Mouse (Mus musculus): ENCODE data around the gene Klhl5. TPM values are rescaled to one million over a fixed set of nuclear protein-coding genes. Genes with fewer than 3 reads are reported as not detected.

Gene Klhl5
- polyA plus RNA-seq (2015; fragmentation: Nextera tagmentation; extraction: Ambion mirVana) = 55.7 and 59.5 TPM in 2 replicates

DNA sequence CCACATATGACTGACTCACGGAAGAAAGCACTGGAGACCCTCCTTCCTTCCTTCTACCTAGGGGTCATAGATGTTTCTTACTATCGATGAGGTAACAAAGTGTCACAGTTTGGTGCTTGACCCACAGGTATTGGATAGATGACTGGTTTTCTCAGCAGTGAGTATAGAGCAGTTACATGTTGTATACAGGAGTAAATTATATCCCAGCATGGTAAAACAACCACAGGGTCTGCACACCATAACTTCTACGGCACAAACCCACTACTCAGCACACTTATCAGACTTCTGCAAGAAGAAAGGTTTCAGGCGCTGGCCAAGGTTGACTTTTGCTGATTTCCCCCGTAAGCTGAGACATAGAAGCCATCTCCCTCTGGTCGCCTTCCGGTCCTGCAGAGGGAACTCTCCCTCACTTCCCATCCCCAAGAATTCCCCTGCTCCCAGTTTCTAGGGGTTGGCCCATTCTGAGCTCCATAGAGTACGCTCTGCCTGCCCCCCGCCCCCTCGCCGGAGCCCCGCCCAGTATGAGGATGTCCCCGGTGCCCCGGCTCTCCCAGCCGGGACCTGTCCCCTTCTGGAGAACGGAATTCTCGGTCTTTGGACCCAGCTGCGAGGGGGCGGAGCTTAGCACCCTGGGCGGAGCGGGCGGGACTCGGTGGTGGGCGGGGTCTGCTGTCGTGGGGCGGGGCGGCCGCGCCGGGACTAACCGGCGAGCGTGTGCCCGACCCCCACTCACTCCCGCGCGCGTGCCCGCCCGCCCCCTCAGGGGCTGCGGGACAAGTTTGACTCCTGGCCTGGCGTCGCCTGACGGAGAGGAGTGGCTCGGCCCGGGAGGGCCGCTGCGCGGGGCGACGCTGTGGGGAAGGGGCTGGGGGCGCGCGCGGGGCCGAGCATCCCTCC, at the start of gene Klhl5:
TSS of gene Klhl5 (plus strand) at position 664 of the 897 bp plus-strand sequence.

DNA sequence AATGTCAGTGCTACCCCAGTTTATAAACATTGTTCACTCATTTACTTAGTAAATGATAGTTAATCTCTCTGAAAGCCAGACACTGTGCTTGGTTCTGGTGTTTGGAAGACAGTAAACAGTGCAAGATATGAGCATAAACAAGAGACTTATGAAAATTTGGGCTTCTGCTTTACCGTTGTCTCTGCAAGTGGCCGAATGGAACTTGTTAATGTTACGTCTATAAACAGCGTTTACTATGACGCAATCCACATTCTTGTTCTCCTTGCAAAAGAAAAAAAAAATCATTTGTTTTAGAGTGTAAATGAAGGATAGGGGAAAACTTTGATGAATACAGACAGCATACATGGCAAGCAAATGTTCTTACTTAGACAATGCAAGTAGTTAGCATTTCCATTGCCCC, 15.4 kb upstream of the Klhl5 start, which contains the start of gene Tmem156:
TSS of gene Tmem156 (minus strand) at position 212 of the 400 bp plus-strand sequence.

GRCm38 (mm10) chr5:65199346-65200128, 92.2 kb downstream of the Klhl5 start, which contains the start of gene Wdr19:
TSS of gene Wdr19 (plus strand) at chr5:65199696.

Other genes starting within 250 kb of the Klhl5 start
- 0.19 and 0.74 TPM in 2 replicates for gene Tlr1, start 174.0 kb upstream of the Klhl5 start, polyA plus RNA-seq (2015; fragmentation: Nextera tagmentation; extraction: Ambion mirVana)
- gene Tlr6, start 147.4 kb upstream of the Klhl5 start, polyA plus RNA-seq (2015; fragmentation: Nextera tagmentation; extraction: Ambion mirVana) = 0.34 and 0.44 TPM in 2 replicates
- gene Fam114a1, start 137.5 kb upstream of the Klhl5 start, polyA plus RNA-seq (2015; fragmentation: Nextera tagmentation; extraction: Ambion mirVana) = 7.3 and 9.2 TPM in 2 replicates
- gene Tmem156, start 15.4 kb upstream of the Klhl5 start, polyA plus RNA-seq (2015; fragmentation: Nextera tagmentation; extraction: Ambion mirVana) = not detected in 2 replicates
- 7.6 and 8.2 TPM in 2 replicates for gene Wdr19, start 92.2 kb downstream of the Klhl5 start, polyA plus RNA-seq (2015; fragmentation: Nextera tagmentation; extraction: Ambion mirVana)
- gene Rfc1, start 228.1 kb downstream of the Klhl5 start, polyA plus RNA-seq (2015; fragmentation: Nextera tagmentation; extraction: Ambion mirVana) = 23.6 and 31.0 TPM in 2 replicates
- gene Klb, start 240.8 kb downstream of the Klhl5 start, polyA plus RNA-seq (2015; fragmentation: Nextera tagmentation; extraction: Ambion mirVana) = 0.18 and 0.19 TPM in 2 replicates